Mouse (Mus musculus) thymus, adult 2 months (tissue): ENCODE data around the gene Gramd1b.

Experiments used
- CTCF ChIP-seq: fragments of 200-500 bp; IDR thresholded peaks from 2 replicates; pipeline ENCODE4 v1.5.1; 2012; ENCODE audit warnings: mild to moderate bottlenecking, control low read depth, low read length, moderate library complexity, borderline replicate concordance; ENCODE audit not compliant: control insufficient read depth, poor library complexity, insufficient read depth; ENCODE audit errors: extremely low read depth
- POLR2A ChIP-seq: fragments of 200-500 bp; IDR thresholded peaks from 2 replicates; pipeline ENCODE4 v1.6.1; 2012; ENCODE audit warnings: mild to moderate bottlenecking, low read length, control low read depth, moderate library complexity; ENCODE audit not compliant: control insufficient read depth, poor library complexity, insufficient read depth; ENCODE audit errors: extremely low read depth

GRCm38 (mm10) chr9:40412931-40413330, 118.3 kb downstream of the Gramd1b start:
- TF ChIP-seq CTCF, result no peak
- TF ChIP-seq POLR2A, result no peak
